Mouse (Mus musculus): ENCODE results near the gene C530025M09Rik. TPM values are rescaled to one million over a fixed set of nuclear protein-coding genes. Genes with fewer than 3 reads are reported as not detected.

The C530025M09Rik gene
- polyA plus RNA-seq, 1 experiment from 2014 or later: not detected

GRCm38 (mm10) chr2:149844575-149844974 is 13.6 kb upstream of the C530025M09Rik start:
- Histone ChIP-seq H3K36me3 (replicated peaks; ENCODE audit: control insufficient read depth, insufficient read depth, low read depth, low read length) (no peaks in the 10 kb centered on the region), H3K27ac (replicated peaks; ENCODE audit: low read depth, low read length) (no peak overlapping the region), H3K9ac (replicated peaks; ENCODE audit: low read length) (no peak overlapping the region), H3K4me1 (ENCODE audit: control insufficient read depth, insufficient read depth, low read length) (no peaks in the 10 kb centered on the region), H3K9me3 (replicated peaks; ENCODE audit: control insufficient read depth, low read length) (no peaks in the 10 kb centered on the region), H3K27me3 (ENCODE audit: control insufficient read depth, insufficient read depth, low read length) (no peaks in the 10 kb centered on the region), H3K4me2 (ENCODE audit: low read depth, low read length) (no peak overlapping the region), H3K4me3 (ENCODE audit: low read depth, low read length) (no peak overlapping the region)
- DNase-seq (ENCODE audit: low spot score): no peak
- ATAC-seq (replicated peaks; ENCODE audit: insufficient number of reproducible peaks, low FRiP score, low TSS enrichment, low read depth): no peak
- 82% methylated on average over 2 of the region's 2 CpGs for WGBS

- no peak overlapping the region for H3K4me3 ChIP-seq (ENCODE audit: low read depth, low read length)
- ATAC-seq (replicated peaks; ENCODE audit: insufficient number of reproducible peaks, low FRiP score, low TSS enrichment, low read depth) (no peak), DNase-seq (ENCODE audit: low spot score) (no peak)
- no peaks in the 10 kb centered on the region for H3K36me3 ChIP-seq (replicated peaks; ENCODE audit: control insufficient read depth, insufficient read depth, low read depth, low read length)
- H3K4me1 ChIP-seq (ENCODE audit: control insufficient read depth, insufficient read depth, low read length): no peaks in the 10 kb centered on the region
- 89% methylated on average over 2 of the region's 2 CpGs for WGBS
- H3K9ac ChIP-seq (replicated peaks; ENCODE audit: low read length): no peak overlapping the region
- H3K9me3 ChIP-seq (replicated peaks; ENCODE audit: control insufficient read depth, low read length): no peaks in the 10 kb centered on the region
- H3K27me3 ChIP-seq (ENCODE audit: control insufficient read depth, insufficient read depth, low read length): no peaks in the 10 kb centered on the region
- no peak overlapping the region for H3K27ac ChIP-seq (replicated peaks; ENCODE audit: low read depth, low read length)
- H3K4me2 ChIP-seq (ENCODE audit: low read depth, low read length): no peak overlapping the region
These were observed 8.7 kb upstream of the C530025M09Rik start for GRCm38 (mm10) chr2:149839666-149840065.

GRCm38 (mm10) chr2:149836471-149837135 is 5.6 kb upstream of the C530025M09Rik start:
- no peak for ATAC-seq (replicated peaks; ENCODE audit: insufficient number of reproducible peaks, low FRiP score, low TSS enrichment, low read depth)
- Histone ChIP-seq H3K9me3 (replicated peaks; ENCODE audit: control insufficient read depth, low read length) (no peaks in the 10 kb centered on the region), H3K4me2 (ENCODE audit: low read depth, low read length) (no peak overlapping the region), H3K4me1 (ENCODE audit: control insufficient read depth, insufficient read depth, low read length) (no peaks in the 10 kb centered on the region), H3K27ac (replicated peaks; ENCODE audit: low read depth, low read length) (no peak overlapping the region), H3K27me3 (ENCODE audit: control insufficient read depth, insufficient read depth, low read length) (peaks cover 10% of the 10 kb centered on the region), H3K36me3 (replicated peaks; ENCODE audit: control insufficient read depth, insufficient read depth, low read depth, low read length) (no peaks in the 10 kb centered on the region), H3K9ac (replicated peaks; ENCODE audit: low read length) (no peak overlapping the region), H3K4me3 (ENCODE audit: low read depth, low read length) (no peak overlapping the region)
- 83% methylated on average over 2 of the region's 2 CpGs for WGBS
- DNase-seq (ENCODE audit: low spot score): no peak

GRCm38 (mm10) chr2:149835091-149835490 is 4.1 kb upstream of the C530025M09Rik start:
- peaks cover 15% of the 10 kb centered on the region for H3K27me3 ChIP-seq (ENCODE audit: control insufficient read depth, insufficient read depth, low read length)
- H3K4me3 ChIP-seq (ENCODE audit: low read depth, low read length): no peak overlapping the region
- no peaks in the 10 kb centered on the region for H3K9me3 ChIP-seq (replicated peaks; ENCODE audit: control insufficient read depth, low read length)
- 90% methylated on average over 1 of the region's 1 CpGs for WGBS
- no peaks in the 10 kb centered on the region for H3K36me3 ChIP-seq (replicated peaks; ENCODE audit: control insufficient read depth, insufficient read depth, low read depth, low read length)
- H3K9ac ChIP-seq (replicated peaks; ENCODE audit: low read length): no peak overlapping the region
- no peak overlapping the region for H3K4me2 ChIP-seq (ENCODE audit: low read depth, low read length)
- no peaks in the 10 kb centered on the region for H3K4me1 ChIP-seq (ENCODE audit: control insufficient read depth, insufficient read depth, low read length)
- no peak overlapping the region for H3K27ac ChIP-seq (replicated peaks; ENCODE audit: low read depth, low read length)
- ATAC-seq (replicated peaks; ENCODE audit: insufficient number of reproducible peaks, low FRiP score, low TSS enrichment, low read depth): no peak
- no peak for DNase-seq (ENCODE audit: low spot score)

DNA sequence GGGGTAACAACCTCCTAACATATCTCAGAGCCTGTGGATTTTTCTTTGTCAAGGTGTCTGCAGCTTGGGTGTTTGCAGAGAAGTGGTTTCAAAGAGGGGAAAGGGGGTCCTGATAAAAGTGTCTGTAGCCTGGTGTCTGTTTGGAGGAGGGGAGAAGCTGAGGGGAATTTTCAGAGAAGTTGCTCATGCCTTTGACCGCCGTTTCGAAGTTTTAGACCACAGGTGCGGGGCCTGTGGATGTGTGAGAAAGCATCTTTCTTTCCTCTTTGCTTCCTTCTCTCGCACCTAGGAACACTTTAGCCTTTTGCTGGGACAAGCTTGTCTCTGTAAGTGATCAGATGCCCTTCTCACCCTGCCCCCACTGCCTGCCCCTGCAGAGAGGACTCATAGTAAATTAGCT is 1.3 kb upstream of the C530025M09Rik start:
- H3K27ac ChIP-seq (replicated peaks; ENCODE audit: low read depth, low read length): no peak overlapping the region
- H3K27me3 ChIP-seq (ENCODE audit: control insufficient read depth, insufficient read depth, low read length): peaks cover 19% of the 10 kb centered on the region
- no peaks in the 10 kb centered on the region for H3K4me1 ChIP-seq (ENCODE audit: control insufficient read depth, insufficient read depth, low read length)
- no peaks in the 10 kb centered on the region for H3K9me3 ChIP-seq (replicated peaks; ENCODE audit: control insufficient read depth, low read length)
- no peak for DNase-seq (ENCODE audit: low spot score)
- H3K4me3 ChIP-seq (ENCODE audit: low read depth, low read length): no peak overlapping the region
- no peak overlapping the region; the same call in 1 of the 2 replicates for H3K4me2 ChIP-seq (ENCODE audit: low read depth, low read length)
- 9% methylated on average over 5 of the region's 5 CpGs for WGBS
- ATAC-seq (replicated peaks; ENCODE audit: insufficient number of reproducible peaks, low FRiP score, low TSS enrichment, low read depth): no peak
- H3K36me3 ChIP-seq (replicated peaks; ENCODE audit: control insufficient read depth, insufficient read depth, low read depth, low read length): no peaks in the 10 kb centered on the region
- no peak overlapping the region for H3K9ac ChIP-seq (replicated peaks; ENCODE audit: low read length)

- H3K9ac ChIP-seq (replicated peaks; ENCODE audit: low read length): peak overlapping the region; percentile 54
- ATAC-seq (replicated peaks; ENCODE audit: insufficient number of reproducible peaks, low FRiP score, low TSS enrichment, low read depth): no peak
These were observed 639 bp upstream of the C530025M09Rik start for GRCm38 (mm10) chr2:149831459-149832245.

GRCm38 (mm10) chr2:149829955-149830535 is 968 bp downstream of the C530025M09Rik start:
- WGBS: 1% methylated on average over 26 of the region's 26 CpGs
- Histone ChIP-seq H3K9me3 (replicated peaks; ENCODE audit: control insufficient read depth, low read length) (no peaks in the 10 kb centered on the region), H3K4me2 (ENCODE audit: low read depth, low read length) (peak overlapping the region; percentile 89), H3K4me3 (ENCODE audit: low read depth, low read length) (peak overlapping the region; percentile 42), H3K27ac (replicated peaks; ENCODE audit: low read depth, low read length) (no peak overlapping the region), H3K36me3 (replicated peaks; ENCODE audit: control insufficient read depth, insufficient read depth, low read depth, low read length) (no peaks in the 10 kb centered on the region), H3K4me1 (ENCODE audit: control insufficient read depth, insufficient read depth, low read length) (no peaks in the 10 kb centered on the region), H3K9ac (replicated peaks; ENCODE audit: low read length) (peak overlapping the region; percentile 54), H3K27me3 (ENCODE audit: control insufficient read depth, insufficient read depth, low read length) (peaks cover 19% of the 10 kb centered on the region)
- ATAC-seq (replicated peaks; ENCODE audit: insufficient number of reproducible peaks, low FRiP score, low TSS enrichment, low read depth): peak; percentile 47
- DNase-seq (ENCODE audit: low spot score): peak; percentile 10

More at GRCm38 (mm10) chr2:149831459-149832245, 639 bp upstream of the C530025M09Rik start:
- Histone ChIP-seq H3K27ac (replicated peaks; ENCODE audit: low read depth, low read length) (no peak overlapping the region), H3K4me1 (ENCODE audit: control insufficient read depth, insufficient read depth, low read length) (no peaks in the 10 kb centered on the region), H3K4me3 (ENCODE audit: low read depth, low read length) (peak overlapping the region; percentile 42), H3K9me3 (replicated peaks; ENCODE audit: control insufficient read depth, low read length) (no peaks in the 10 kb centered on the region), H3K27me3 (ENCODE audit: control insufficient read depth, insufficient read depth, low read length) (peaks cover 19% of the 10 kb centered on the region), H3K36me3 (replicated peaks; ENCODE audit: control insufficient read depth, insufficient read depth, low read depth, low read length) (no peaks in the 10 kb centered on the region), H3K4me2 (ENCODE audit: low read depth, low read length) (peak overlapping the region; percentile 89)
- 3% methylated on average over 29 of the region's 29 CpGs for WGBS
- peak; percentile 9 for DNase-seq (ENCODE audit: low spot score)

DNA sequence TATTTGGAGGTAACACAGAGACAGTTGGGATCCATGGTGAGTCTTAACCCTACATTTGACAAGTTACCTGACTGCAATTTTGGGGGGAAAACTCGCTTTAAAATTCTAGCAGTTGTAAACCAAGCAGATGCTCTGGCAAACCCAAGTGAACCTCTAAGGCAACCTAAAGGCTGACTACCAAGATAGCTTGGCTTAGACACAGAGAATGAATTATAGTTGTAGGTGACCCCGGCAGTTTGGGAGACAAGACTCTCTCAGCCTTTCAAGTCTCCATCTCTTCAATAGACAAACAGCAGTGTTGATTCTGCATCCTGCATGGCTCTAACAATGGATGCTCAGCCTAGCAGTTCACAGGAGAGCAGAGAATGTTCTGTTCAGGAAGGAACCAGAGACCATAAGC is 2.1 kb downstream of the C530025M09Rik start, which contains the start of gene Syndig1:
Gene Syndig1, plus strand, starts transcription at position 301 of the 400 bp plus-strand sequence.
- Histone ChIP-seq H3K4me2 (ENCODE audit: low read depth, low read length) (peak within 1 kb of the TSS; percentile 89), H3K4me1 (ENCODE audit: control insufficient read depth, insufficient read depth, low read length) (no peaks in the 10 kb centered on the region), H3K27me3 (ENCODE audit: control insufficient read depth, insufficient read depth, low read length) (peaks cover 19% of the 10 kb centered on the region), H3K9me3 (replicated peaks; ENCODE audit: control insufficient read depth, low read length) (no peaks in the 10 kb centered on the region), H3K27ac (replicated peaks; ENCODE audit: low read depth, low read length) (no peak within 1 kb of the TSS), H3K36me3 (replicated peaks; ENCODE audit: control insufficient read depth, insufficient read depth, low read depth, low read length) (no peaks in the 10 kb centered on the region), H3K9ac (replicated peaks; ENCODE audit: low read length) (no peak within 1 kb of the TSS), H3K4me3 (ENCODE audit: low read depth, low read length) (no peak within 1 kb of the TSS)
- DNase-seq (ENCODE audit: low spot score) (no peak), ATAC-seq (replicated peaks; ENCODE audit: insufficient number of reproducible peaks, low FRiP score, low TSS enrichment, low read depth) (no peak)
- WGBS: 85% methylated on average over 2 of the region's 2 CpGs
